Mouse (Mus musculus) C2C12 (cell line): Measurements from ENCODE around the gene Dusp21.

Experiments
- CEBPB ChIP-seq: IDR thresholded peaks from one replicate; pipeline ENCODE4 v1.6.1; 2011; ENCODE audit warnings: low read depth, mild to moderate bottlenecking, control low read depth, moderate library complexity
- CTCF ChIP-seq: IDR thresholded peaks from one replicate; pipeline ENCODE4 v1.5.1; 2011; ENCODE audit not compliant: control insufficient read depth, insufficient read depth, insufficient read length

- TF ChIP-seq CTCF (no peak), CEBPB (no peak)
These were observed 16.1 kb downstream of the Dusp21 start for GRCm38 (mm10) chrX:18161796-18162191.
